Mouse (Mus musculus) kidney, adult 2 months (tissue): Measurements from ENCODE around the gene Fchsd2.

Experiments
- CTCF ChIP-seq: fragments of 200-500 bp; conservative IDR thresholded peaks from 2 replicates; pipeline ENCODE4 v1.5.1; 2011; ENCODE audit warnings: low read depth, mild to moderate bottlenecking, control low read depth, low read length, moderate library complexity, mixed read lengths; ENCODE audit not compliant: insufficient read depth, insufficient read length
- POLR2A ChIP-seq: fragments of 200-500 bp; IDR thresholded peaks from one replicate; pipeline ENCODE4 v1.6.1; 2011; ENCODE audit warnings: low read depth, low read length, control low read depth

GRCm38 (mm10) chr7:101287820-101288219, 195.2 kb downstream of the Fchsd2 start:
- TF ChIP-seq CTCF (no peak), POLR2A (no peak)
